Mouse (Mus musculus): ENCODE measurements at regions not wholly inside any gene's neighbourhood (a gene's known extent, or its start where the extent isn't known, plus 50 kb on each side); places are given as distances from the start of the nearest gene placed in this dataset.

DNA sequence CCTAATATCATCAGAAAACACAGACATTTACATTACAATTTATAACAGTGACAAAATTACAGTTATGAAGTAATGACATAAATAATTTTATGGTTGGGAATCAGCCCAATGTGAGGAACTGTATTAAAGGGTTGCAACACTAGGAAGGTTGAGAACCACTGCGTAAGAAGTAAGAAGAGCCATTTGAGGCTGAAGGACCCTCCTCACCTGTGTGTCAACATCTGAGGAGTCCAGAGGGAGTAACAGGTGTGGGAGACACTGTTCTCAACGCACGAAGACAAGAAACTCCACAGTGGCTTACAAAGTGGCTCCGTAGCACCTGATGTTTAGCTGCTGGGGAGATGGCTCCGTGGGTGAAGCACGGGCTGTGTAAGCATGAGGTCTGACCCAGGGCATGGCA is 88.5 kb upstream of the Ercc6l2 start:
- TF ChIP-seq CTCF (IDR thresholded peaks at IDR 0.05; ENCODE audit: borderline replicate concordance, control insufficient read depth, extremely low read depth, insufficient read depth, low read length, poor library complexity): no peak
- no peak for TF ChIP-seq POLR2A (IDR thresholded peaks at IDR 0.05; ENCODE audit: control insufficient read depth, extremely low read depth, insufficient read depth, low read length, poor library complexity)
